ENCODE assay signal across 28 mouse cellular contexts in genomic region chr15:99539891-99540290, GRCm38 (mm10). TPM values are rescaled to one million over a fixed set of nuclear protein-coding genes. Genes with fewer than 3 reads are reported as not detected.
"Had no signal": no experiment of that assay in that cellular context is flagged by ENCODE, and none has a peak within 500 bp of the region (broad histone marks: within the 10 kb centered on the region; RNA-seq: fewer than 3 reads in every experiment).

No protein-coding gene starts in this region.

- H3K4me2 ChIP-seq: liver, embryonic 12.5 days; lung, embryonic 15.5 days; midbrain, embryonic 12.5 days; neural tube, embryonic 12.5 days had no signal

- DNase-seq: lung, adult 2 months; lung, postnatal 14 days; midbrain, embryonic 14.5 days; retina, postnatal 1 day; right cerebral cortex, adult 18-20 months; right cerebral cortex, postnatal 25 days; right cerebral cortex, postnatal 4 days; spleen, adult 18-20 months; thymus, adult 18-20 months; thymus, postnatal 14 days; thymus, postnatal 36 days had no signal

- H3K4me3 ChIP-seq: liver, embryonic 12.5 days; lung, embryonic 15.5 days; midbrain, embryonic 10.5 days; midbrain, embryonic 12.5 days; myocyte; neural tube, embryonic 12.5 days had no signal

- H3K36me3 ChIP-seq: liver, embryonic 12.5 days; lung, embryonic 15.5 days; midbrain, embryonic 10.5 days; midbrain, embryonic 12.5 days; neural tube, embryonic 12.5 days had no signal

- H3K27ac ChIP-seq: liver, embryonic 12.5 days; liver, embryonic 14.5 days; lung, embryonic 15.5 days; midbrain, embryonic 10.5 days; midbrain, embryonic 12.5 days; neural tube, embryonic 12.5 days had no signal

- H3K27me3 ChIP-seq: lung, embryonic 15.5 days; neural tube, embryonic 12.5 days had no signal

- H3K4me1 ChIP-seq: liver, embryonic 12.5 days; lung, embryonic 15.5 days had no signal

- H3K9ac ChIP-seq: liver, embryonic 12.5 days; liver, embryonic 14.5 days; lung, embryonic 15.5 days; midbrain, embryonic 12.5 days; neural tube, embryonic 12.5 days had no signal

- H3K9me3 ChIP-seq: liver, embryonic 12.5 days; lung, embryonic 15.5 days; midbrain, embryonic 10.5 days; midbrain, embryonic 12.5 days; neural tube, embryonic 12.5 days had no signal

RNA-seq across cellular contexts. Expression of gene Faim2, which starts 11.9 kb away (rescaled TPM):
- total RNA-seq: megakaryocyte-erythroid progenitor cell, adult 5-6 weeks; neutrophil, adult 5-6 weeks had no signal
- polyA plus RNA-seq: liver, adult 2 months; liver, embryonic 14.5 days had no signal

RNA-seq across cellular contexts. Expression of gene Aqp2, which starts 39.0 kb away (rescaled TPM):
- total RNA-seq: liver, adult 2 months; megakaryocyte, adult 5-6 weeks; megakaryocyte-erythroid progenitor cell, adult 5-6 weeks; neutrophil, adult 5-6 weeks had no signal
- polyA plus RNA-seq: liver, adult 2 months; liver, embryonic 12.5 days; liver, embryonic 14.5 days; liver, embryonic 16.5 days; midbrain, embryonic 10.5 days; midbrain, embryonic 12.5 days; midbrain, embryonic 14.5 days; midbrain, embryonic 16.5 days; neural tube, embryonic 12.5 days; neural tube, embryonic 14.5 days; small intestine, adult 2 months; stomach, embryonic 14.5 days; thymus, postnatal 0 days had no signal

RNA-seq across cellular contexts. Expression of gene Aqp5, which starts 50.7 kb away (rescaled TPM):
- total RNA-seq: megakaryocyte, adult 5-6 weeks; megakaryocyte-erythroid progenitor cell, adult 5-6 weeks; neutrophil, adult 5-6 weeks had no signal
- polyA plus RNA-seq: liver, adult 2 months; midbrain, embryonic 10.5 days had no signal
